Mouse (Mus musculus) layer of hippocampus, postnatal 36 days (tissue): ENCODE data around the gene Scap. TPM values are rescaled to one million over a fixed set of nuclear protein-coding genes. Genes with fewer than 3 reads are reported as not detected.
"Not testable (repeated sequence)": the region's sequence is repeated elsewhere in the genome, so short reads cannot be mapped to it uniquely, and the experiment has no call there.

Source experiments
- DNase-seq, 2 experiments: peaks; one replicate each; pipeline ENCODE4 v3.0.0; 2022
- total RNA-seq, 2 experiments: library from RNA; stranded (reverse); gene quantifications; 2 replicates each; pipeline ENCODE4 v1.2.3; 2021

The Scap gene
- total RNA-seq, 2 experiments from 2014 or later: 97.4 to 98.6 TPM

DNA sequence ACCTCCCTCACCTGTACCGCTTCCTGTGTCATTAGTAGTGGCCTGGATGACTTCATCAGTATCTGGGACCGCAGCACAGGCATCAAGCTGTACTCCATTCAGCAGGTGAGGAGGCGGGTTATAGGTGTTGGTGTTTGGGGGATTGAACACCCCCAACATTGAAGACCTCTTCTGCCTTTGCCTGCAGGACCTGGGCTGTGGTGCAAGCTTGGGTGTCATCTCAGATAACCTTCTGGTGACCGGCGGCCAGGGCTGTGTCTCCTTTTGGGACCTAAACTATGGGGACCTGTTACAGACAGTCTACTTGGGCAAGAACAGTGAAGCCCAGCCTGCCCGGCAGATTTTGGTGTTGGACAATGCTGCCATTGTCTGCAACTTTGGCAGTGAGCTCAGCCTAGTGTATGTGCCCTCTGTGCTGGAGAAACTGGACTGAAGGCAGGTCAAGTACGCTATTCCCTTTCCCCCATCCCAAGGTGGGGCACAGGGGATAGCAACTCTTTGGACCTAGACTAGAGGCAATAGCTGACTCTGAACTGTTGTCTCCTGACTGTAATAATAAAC is 51.4 kb downstream of the Scap start:
- no peak for DNase-seq

DNA sequence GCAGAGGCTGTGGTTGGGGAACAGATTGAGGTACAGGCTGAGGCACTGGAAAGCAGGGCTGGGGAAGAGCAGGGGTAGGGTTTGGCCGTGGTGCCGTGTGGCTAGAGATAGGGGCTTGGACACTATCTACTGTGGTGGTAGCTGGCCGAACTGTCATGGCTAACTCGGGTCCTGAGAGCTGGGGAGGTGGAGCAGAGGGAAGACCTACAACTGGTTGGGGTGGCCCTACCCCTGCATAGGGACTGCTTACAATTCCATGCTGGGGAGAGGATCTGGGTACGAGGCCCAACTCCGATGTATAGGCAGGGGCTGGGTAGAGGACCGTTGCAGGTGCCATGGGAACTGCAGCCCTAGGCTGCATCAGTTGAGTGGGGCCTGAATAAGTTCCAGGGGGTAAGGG is 54.9 kb downstream of the Scap start:
- DNase-seq: no peak

DNA sequence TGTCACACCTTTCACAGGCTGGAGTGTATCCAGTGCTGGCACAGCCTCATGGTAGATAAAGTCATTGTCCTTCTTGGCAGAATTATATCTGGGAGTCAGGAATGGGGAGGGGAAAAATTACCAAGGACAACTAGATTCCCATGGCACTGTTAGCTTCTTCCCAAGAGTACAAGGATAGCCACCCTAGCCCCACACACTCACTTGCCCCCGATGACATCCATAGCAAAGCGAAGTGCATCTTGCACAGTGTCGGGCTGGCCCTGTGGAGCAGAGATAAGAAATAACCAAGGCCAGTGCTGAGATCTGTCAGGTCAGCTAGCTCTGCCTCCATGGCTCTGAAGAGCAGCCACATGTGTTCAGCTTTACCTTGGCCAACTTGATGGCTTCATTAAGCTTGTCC is 57.8 kb downstream of the Scap start:
- DNase-seq: no peak

DNA sequence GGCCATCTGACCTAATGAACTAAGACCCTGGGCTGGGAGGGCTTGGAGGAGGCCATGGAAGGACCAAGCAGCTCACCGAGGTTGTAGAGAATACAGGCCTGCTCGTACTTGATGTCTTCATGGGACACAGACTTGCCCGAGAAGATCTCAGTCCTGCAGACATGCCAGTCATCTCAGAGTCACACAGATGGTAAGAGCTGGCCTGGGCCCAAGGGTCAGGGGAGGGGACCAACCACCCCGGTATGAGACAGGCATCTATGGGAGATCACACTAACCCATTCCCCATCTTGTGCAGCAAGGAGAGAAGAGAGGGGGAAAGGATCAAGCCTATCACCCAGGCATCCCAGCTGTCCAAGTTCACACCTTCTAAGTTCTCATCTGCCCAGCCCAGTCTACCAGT is 60.2 kb downstream of the Scap start:
- DNase-seq: no peak

GRCm38 (mm10) chr9:110400650-110401049 is 67.6 kb downstream of the Scap start:
- no peak for DNase-seq

DNA sequence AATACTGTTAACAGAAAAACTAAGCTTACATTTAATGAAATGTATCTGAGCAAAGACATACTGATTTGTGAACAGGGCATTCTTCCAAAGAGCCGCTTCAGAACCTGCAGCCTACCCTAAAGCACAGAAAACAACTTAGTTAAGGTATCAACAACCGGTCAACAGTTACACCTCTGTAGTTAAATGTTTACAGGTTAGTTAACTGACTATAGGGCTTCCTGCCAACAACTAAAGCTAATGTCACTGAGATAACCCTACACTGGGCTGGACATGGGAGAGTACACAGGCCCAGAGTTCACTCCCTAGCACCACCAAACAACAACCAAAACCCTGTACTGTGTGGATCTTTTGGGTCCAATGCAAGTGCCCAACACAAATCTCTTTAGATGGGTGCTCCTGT is 69.6 kb downstream of the Scap start:
- DNase-seq: no peak

GRCm38 (mm10) chr9:110403240-110403639 is 70.2 kb downstream of the Scap start:
- DNase-seq: not testable (repeated sequence)

GRCm38 (mm10) chr9:110407311-110408098 is 74.4 kb downstream of the Scap start:
- DNase-seq: no peak

- DNase-seq: peak; percentile 92
Measured at GRCm38 (mm10) chr9:110408099-110408773, 75.1 kb downstream of the Scap start, which contains the start of gene Ptpn23. Gene Ptpn23 (minus strand): TSS chr9:110408213.

DNA sequence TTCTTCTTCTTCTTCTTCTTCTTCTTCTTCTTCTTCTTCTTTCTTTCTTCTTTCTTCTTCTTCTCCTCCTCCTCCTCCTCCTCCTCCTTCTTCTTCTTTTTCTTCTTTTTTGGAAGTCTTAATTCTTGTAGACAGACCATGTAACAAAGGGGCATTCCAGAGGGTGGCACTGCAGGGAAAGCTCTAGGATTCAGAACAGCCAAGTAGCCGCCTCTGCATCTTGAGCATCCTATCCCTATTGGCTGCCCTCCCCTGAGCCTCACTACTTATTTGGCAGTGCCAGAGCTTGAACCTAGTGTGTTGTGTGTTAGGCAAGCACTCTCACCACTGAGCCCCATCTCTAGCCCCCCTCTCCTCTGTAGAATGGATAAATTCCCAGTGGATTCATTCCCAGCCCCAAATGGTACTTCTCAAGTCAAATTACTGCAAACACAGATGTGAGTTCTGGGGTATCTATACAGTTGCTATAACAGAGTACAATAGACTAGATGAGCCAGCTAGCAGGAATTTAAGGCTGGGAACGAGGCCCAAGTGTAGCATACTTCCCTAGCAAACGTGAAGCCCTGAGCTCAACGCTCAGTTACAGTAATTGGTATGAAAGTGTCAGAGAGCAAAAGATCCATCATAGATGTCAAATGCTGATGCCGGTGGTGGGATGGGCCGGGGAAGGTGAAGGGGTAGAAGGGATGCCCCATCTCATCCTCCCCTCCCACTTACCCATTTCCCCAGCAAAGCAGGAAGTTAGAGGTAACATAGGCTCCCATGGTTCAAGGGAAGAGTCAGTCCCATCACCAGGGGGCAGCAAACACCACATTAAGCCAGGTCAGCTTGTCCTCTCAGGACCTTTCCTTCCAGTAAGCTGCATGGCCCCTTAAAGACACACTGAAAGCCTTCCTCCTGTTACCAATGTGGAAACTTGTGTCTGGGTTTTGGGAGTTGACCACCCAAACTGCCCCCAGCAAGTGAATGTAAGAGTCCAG is 78.1 kb downstream of the Scap start:
- DNase-seq: peak; percentile 76 to 79

DNA sequence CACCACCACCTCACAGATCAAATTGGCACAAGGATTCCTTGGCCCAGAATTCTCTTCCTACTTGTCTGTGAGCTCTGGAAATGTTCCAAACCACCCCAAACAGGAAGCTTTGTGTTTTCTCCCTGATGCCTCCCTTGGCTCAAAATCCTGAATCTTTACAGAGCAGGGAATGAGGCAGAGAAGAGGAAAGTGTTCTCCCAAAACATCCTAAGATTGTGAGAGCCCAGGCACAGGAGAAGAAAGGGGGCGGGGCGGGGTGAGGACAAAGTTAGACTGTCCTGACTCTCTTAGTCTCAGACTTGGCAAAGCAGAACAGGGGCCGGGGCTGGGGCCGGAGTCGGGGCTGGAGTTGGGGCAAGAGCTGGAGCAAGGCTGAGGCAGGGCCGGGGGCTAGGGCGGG is 79.8 kb downstream of the Scap start:
- DNase-seq: no peak

- DNase-seq: no peak
Measured at GRCm38 (mm10) chr9:110413785-110414184, 80.7 kb downstream of the Scap start.

DNA sequence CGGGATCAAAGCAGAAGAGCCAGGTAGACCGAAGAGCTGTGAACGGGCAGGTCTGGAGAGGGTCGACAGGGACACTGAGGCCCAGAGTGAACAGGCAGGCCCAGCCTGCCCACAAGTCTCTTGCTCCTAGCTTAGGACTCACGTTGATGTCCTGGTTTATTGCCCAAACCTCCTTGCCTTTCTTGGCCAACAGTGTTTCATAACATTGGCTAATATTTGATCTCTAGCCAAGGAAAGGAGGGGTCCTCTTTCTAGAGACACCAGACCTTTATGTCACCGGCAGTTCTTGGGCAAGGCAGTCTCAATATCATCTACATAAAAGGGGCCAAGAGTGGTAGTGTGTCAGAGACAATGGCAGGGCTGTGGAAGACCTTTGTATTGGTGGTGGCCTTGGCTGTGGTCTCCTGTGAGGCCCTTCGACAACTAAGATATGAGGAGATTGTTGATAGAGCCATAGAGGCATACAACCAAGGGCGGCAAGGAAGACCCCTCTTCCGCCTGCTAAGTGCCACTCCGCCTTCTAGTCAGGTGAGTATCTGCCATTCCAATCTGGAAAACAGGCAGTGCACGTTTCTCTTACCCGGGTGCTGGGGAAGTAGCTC is 86.5 kb downstream of the Scap start, which contains the start of gene Ngp:
TSS of gene Ngp (plus strand) at position 237 of the 602 bp plus-strand sequence.
- no peak for DNase-seq

DNA sequence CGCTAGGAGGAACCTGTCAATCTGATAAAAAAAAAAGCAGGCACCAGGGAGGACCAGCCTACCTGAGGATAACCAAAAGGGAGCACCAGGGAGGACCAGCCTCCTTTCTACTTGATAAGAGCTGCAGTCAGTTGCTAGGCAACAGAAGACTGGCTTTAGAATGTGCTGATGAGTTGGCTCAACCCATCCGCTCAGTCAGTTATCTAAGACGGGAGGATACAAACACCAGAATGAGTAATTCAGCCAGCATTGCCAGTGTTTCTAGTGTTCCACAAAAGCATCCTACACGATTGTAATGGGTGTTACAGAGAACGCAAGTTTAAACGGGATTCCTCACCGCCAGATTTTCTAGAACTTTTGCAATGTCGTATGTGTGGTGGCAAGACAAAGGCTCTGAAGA is 98.2 kb downstream of the Scap start:
- peak; percentile 36 to 44 for DNase-seq

DNA sequence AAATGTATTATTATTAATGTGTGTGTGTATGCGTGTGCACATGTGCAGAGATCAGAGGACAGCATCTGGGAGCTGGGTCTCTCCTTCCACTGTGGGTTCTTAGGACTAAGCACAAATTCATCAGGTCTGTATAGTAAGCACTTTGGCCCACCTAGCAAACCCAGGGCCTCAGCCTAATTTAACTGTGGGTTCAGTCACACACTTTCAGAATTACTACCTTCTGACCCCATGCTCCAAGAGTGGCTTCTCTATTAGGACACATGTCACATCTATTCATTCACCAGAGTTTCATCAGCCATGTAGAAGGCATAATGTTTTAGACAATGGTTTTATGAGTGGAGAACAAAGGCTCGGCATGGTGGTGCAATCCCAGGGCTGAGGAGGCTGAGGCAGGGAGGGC is 100.0 kb downstream of the Scap start:
- no peak for DNase-seq

Other genes with a start within 250 kb of the Scap start
- gene Smarcc1, start 215.6 kb upstream of the Scap start, total RNA-seq: 10 to 100 TPM; 60.7 to 67.9 TPM
- gene Dhx30, start 215.5 kb upstream of the Scap start, total RNA-seq: 100 to 1,000 TPM; 154 to 159 TPM
- gene Cspg5, start 89.5 kb upstream of the Scap start, total RNA-seq: 100 to 1,000 TPM; 274 to 279 TPM
- gene Elp6, start 28.1 kb upstream of the Scap start, total RNA-seq: 10 to 100 TPM in 1 of 2 experiments, 1 to 10 TPM in 1; 9.7 to 13.8 TPM
- 10 to 100 TPM; 53.5 to 54.3 TPM for gene Ptpn23, start 74.9 kb downstream of the Scap start, total RNA-seq
- gene Ngp, start 86.5 kb downstream of the Scap start, total RNA-seq: not detected
- 10 to 100 TPM; 24.0 to 25.8 TPM for gene Klhl18, start 143.4 kb downstream of the Scap start, total RNA-seq
- gene Kif9, start 143.7 kb downstream of the Scap start, total RNA-seq: 1 to 10 TPM; 3.0 to 3.8 TPM
- 10 to 100 TPM; 62.6 to 67.6 TPM for gene Setd2, start 199.3 kb downstream of the Scap start, total RNA-seq